Mouse (Mus musculus) ES-Bruce4 (cell line): Measurements from ENCODE around the gene Uvrag. TPM values are rescaled to one million over a fixed set of nuclear protein-coding genes. Genes with fewer than 3 reads are reported as not detected.

Experiments
- H3K27ac ChIP-seq: 2 replicates; pipeline ENCODE4 v1.5.1; 2012; ENCODE audit warnings: low read length, inconsistent platforms; ENCODE audit not compliant: insufficient read depth
- H3K27me3 ChIP-seq: 2 replicates; pipeline ENCODE4 v1.6.1; 2012; ENCODE audit warnings: mild to moderate bottlenecking, low read length, inconsistent platforms; ENCODE audit not compliant: control insufficient read depth, poor library complexity, insufficient read depth, severe bottlenecking
- H3K36me3 ChIP-seq: 2 replicates; pipeline ENCODE4 v1.6.1; 2012; ENCODE audit warnings: inconsistent platforms, mild to moderate bottlenecking, low read length, moderate library complexity; ENCODE audit not compliant: control insufficient read depth, poor library complexity, insufficient read depth, severe bottlenecking
- H3K4me1 ChIP-seq: one replicate; pipeline ENCODE4 v1.8.1; 2011; ENCODE audit warnings: low read length; ENCODE audit not compliant: control insufficient read depth, insufficient read depth
- H3K4me3 ChIP-seq: 2 replicates; pipeline ENCODE4 v1.5.1; 2011; ENCODE audit warnings: low read depth, mild to moderate bottlenecking, low read length
- H3K9ac ChIP-seq: 2 replicates; pipeline ENCODE4 v1.6.1; 2012; ENCODE audit warnings: low read depth, mild to moderate bottlenecking, inconsistent platforms; ENCODE audit not compliant: poor library complexity, severe bottlenecking
- H3K9me3 ChIP-seq: replicated peaks from 2 replicates; pipeline ENCODE4 v1.6.1; 2012; ENCODE audit warnings: mild to moderate bottlenecking, low read length, inconsistent platforms; ENCODE audit not compliant: control insufficient read depth, poor library complexity, insufficient read depth, severe bottlenecking
- CTCF ChIP-seq: IDR thresholded peaks from one replicate; pipeline ENCODE4 v1.8.1; 2011; ENCODE audit warnings: low read depth, low read length
- EP300 ChIP-seq: IDR thresholded peaks from 2 replicates; pipeline ENCODE4 v1.6.1; 2011; ENCODE audit warnings: low read depth, low read length; ENCODE audit not compliant: insufficient read depth
- POLR2A ChIP-seq: IDR thresholded peaks from one replicate; pipeline ENCODE4 v1.8.1; 2011; ENCODE audit warnings: low read length; ENCODE audit not compliant: insufficient read depth
- polyA plus RNA-seq: library from polyadenylated mRNA; stranded (reverse); fragments of >200 nt; gene quantifications from 2 replicates; pipeline ENCODE4 v1.2.4, GENCODE M21; 2011; ENCODE audit warnings: low read depth; ENCODE audit not compliant: missing spikeins, insufficient read depth, insufficient read length

Gene Uvrag
- polyA plus RNA-seq, 1 experiment: 16.9 TPM

DNA sequence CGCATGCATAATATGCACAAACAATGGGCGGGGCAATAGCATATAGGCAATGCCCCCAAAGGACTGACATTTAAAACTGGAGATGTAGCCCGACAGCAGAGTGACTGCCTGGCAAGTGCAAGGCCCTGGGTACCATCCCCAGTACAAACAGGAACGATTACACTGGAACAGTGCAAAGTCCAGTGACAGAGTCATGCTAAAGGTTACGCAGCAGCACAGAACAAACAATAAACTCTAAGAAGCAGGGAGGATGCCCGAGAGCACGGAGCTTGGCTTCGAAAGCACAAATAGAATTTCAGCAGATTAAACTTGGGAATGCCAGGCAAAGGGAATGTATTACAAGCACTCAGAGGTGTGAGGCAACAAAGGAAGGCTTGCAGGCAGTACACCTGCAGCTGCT lies 40.4 kb downstream of the Uvrag start:
- H3K9ac ChIP-seq: no peak overlapping the region
- TF ChIP-seq POLR2A (no peak), EP300 (no peak), CTCF (no peak)

DNA sequence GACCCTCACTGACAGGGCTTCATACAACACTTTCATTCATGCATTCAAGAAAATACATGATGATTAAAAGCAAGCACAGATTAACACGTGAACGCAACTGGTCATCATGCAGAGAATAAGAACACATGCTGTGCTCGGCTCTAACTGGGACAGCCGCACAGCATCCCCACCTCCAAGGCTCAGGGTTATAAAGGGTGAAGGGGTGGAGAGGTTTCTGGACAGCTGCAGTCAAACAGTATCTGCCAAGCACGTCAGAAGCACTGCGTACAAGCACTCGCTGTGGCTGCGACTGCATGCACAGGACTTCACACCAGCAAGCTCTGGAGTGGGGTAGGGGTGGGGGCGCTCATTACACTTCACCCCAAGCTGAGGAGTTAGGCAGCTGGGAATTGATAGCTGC lies 40.9 kb downstream of the Uvrag start:
- no peak overlapping the region for H3K4me3 ChIP-seq
- TF ChIP-seq POLR2A (no peak), EP300 (no peak)
- H3K4me1 ChIP-seq: peaks cover 5% of the 10 kb centered on the region
- no peaks in the 10 kb centered on the region for H3K27me3 ChIP-seq
- H3K9me3 ChIP-seq: no peaks in the 10 kb centered on the region
- no peaks in the 10 kb centered on the region for H3K36me3 ChIP-seq
- no peak overlapping the region for H3K9ac ChIP-seq
- H3K27ac ChIP-seq: no peak overlapping the region

More for the DNA sequence above, 40.4 kb downstream of the Uvrag start:
- Histone ChIP-seq H3K9me3 (no peaks in the 10 kb centered on the region), H3K27ac (no peak overlapping the region), H3K36me3 (no peaks in the 10 kb centered on the region), H3K27me3 (no peaks in the 10 kb centered on the region), H3K4me3 (no peak overlapping the region), H3K4me1 (peaks cover 5% of the 10 kb centered on the region)

DNA sequence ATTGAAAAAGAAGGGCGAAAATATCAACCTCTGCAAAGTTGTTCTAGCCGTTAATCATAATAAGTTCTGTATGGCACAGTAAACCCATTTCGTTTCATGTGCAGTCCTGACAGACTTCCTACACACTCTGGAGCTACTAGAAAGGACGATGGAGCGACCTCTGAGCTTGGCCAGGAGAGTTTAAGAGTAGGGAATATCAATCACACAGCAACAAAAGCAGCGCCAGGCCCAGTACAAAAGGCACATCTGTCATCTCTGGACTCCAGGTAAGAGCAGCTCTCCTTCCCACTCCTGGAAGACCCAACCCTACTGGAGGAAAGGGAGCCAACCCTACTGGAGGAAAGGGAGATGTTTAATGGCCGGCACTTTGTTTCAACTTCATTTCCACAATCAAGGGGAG lies 43.2 kb downstream of the Uvrag start:
- Histone ChIP-seq H3K4me1 (peaks cover 3% of the 10 kb centered on the region), H3K9me3 (no peaks in the 10 kb centered on the region), H3K36me3 (no peaks in the 10 kb centered on the region), H3K4me3 (no peak overlapping the region), H3K9ac (no peak overlapping the region), H3K27me3 (no peaks in the 10 kb centered on the region), H3K27ac (no peak overlapping the region)
- no peak for TF ChIP-seq CTCF

GRCm38 (mm10) chr7:99097128-99097527 lies 43.8 kb downstream of the Uvrag start:
- Histone ChIP-seq H3K4me3 (no peak overlapping the region), H3K36me3 (no peaks in the 10 kb centered on the region), H3K9me3 (no peaks in the 10 kb centered on the region), H3K27ac (no peak overlapping the region), H3K4me1 (no peaks in the 10 kb centered on the region), H3K9ac (no peak overlapping the region), H3K27me3 (no peaks in the 10 kb centered on the region)
- TF ChIP-seq POLR2A (no peak), EP300 (no peak), CTCF (no peak)

- no peaks in the 10 kb centered on the region for H3K36me3 ChIP-seq
- H3K9me3 ChIP-seq: no peaks in the 10 kb centered on the region
- H3K9ac ChIP-seq: no peak overlapping the region
- no peak overlapping the region for H3K4me3 ChIP-seq
- no peaks in the 10 kb centered on the region for H3K27me3 ChIP-seq
- H3K4me1 ChIP-seq: no peaks in the 10 kb centered on the region
- TF ChIP-seq POLR2A (no peak), CTCF (peak; percentile 20)
- H3K27ac ChIP-seq: no peak overlapping the region
Measured at GRCm38 (mm10) chr7:99095191-99095590, 45.8 kb downstream of the Uvrag start.

- Histone ChIP-seq H3K9ac (no peak overlapping the region), H3K4me1 (no peaks in the 10 kb centered on the region), H3K27ac (no peak overlapping the region), H3K4me3 (no peak overlapping the region), H3K9me3 (no peaks in the 10 kb centered on the region), H3K27me3 (no peaks in the 10 kb centered on the region), H3K36me3 (no peaks in the 10 kb centered on the region)
- TF ChIP-seq EP300: no peak
- TF ChIP-seq POLR2A: no peak
- no peak for TF ChIP-seq CTCF
Measured at GRCm38 (mm10) chr7:99094336-99094735, 46.6 kb downstream of the Uvrag start.
